Mouse (Mus musculus) activated CD4-positive, CD25-positive, alpha-beta regulatory T cell, adult 9 weeks (primary cell): ENCODE data around the gene Arglu1. TPM values are rescaled to one million over a fixed set of nuclear protein-coding genes. Genes with fewer than 3 reads are reported as not detected.

Experiments used
- polyA plus RNA-seq: library from polyadenylated mRNA; unstranded; fragments of 100-300 nt; shearing (Covaris generic); gene quantifications from one replicate; pipeline ENCODE4 v1.2.1, GENCODE M21; 2017

The Arglu1 gene
- 9.5 TPM for polyA plus RNA-seq

GRCm38 (mm10) chr8:8690146-8691092 lies at the start of gene Arglu1:
Gene Arglu1, minus strand, starts transcription at chr8:8690521.

DNA sequence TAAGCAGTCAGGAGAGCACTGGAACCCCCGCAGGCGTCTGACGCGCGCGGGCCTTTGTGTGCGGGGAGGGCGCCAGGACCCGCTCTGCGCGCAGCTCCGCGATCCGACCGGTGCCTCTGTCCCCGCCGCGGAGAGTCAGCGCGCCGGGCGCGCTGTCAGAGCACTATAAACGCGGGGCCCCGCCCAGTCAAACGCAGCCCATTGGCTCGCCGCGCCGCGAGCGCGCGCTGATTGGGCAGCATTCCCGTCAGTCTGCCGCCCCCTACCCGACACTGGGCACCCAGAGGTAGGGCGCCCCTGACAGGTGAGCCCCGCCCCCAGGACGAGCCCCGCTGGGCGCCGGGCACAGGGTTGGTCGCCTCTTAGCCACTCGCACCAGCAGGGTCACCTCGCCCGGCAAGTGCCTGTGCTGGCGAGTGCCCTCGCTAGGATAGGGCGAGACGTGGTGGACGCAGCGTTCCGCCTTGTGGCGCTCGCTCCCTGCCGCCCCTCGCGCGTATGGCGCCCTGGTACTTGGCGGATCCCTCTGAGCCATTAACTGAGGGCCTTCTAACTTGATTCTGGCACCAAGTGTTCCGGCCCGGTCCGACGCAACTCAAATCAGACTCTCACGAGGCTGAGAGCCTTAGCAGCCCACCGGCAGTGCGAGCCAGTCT lies 29.1 kb downstream of the Arglu1 start, which contains the start of gene Efnb2:
Gene Efnb2, minus strand, starts transcription at position 140 of the 656 bp plus-strand sequence.

Other genes starting within 250 kb of the Arglu1 start
- gene Efnb2, start 29.3 kb downstream of the Arglu1 start, polyA plus RNA-seq = not detected